Mouse (Mus musculus): ENCODE results near the gene Gad2. TPM values are rescaled to one million over a fixed set of nuclear protein-coding genes. Genes with fewer than 3 reads are reported as not detected.
A peak's percentile ranks its signal among the peaks of the same experiment; 100 is the strongest.

Gene Gad2
- polyA plus RNA-seq, 1 experiment from 2014 or later: 90.6 TPM

DNA sequence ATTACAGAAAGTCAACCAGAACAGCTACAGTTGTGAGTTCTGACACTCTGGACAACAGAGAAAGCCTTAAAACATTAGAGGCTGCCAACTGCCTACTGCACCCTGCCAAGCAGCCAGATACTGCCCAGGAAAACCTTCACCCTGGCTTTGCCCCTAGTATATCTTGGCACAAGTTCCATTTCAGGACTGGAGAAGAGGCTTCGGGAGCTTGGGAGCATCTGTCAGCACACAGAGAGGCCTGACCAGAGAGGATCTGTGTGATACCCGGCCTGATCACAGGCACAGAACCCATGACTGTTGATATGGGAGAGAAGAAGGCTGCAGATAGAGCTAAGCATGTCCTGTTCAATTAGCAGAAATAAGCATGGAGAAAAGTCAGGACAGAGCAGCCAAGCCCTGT lies 48.4 kb downstream of the Gad2 start:
- H3K4me3 ChIP-seq (replicated peaks): no peak overlapping the region
- H3K9me3 ChIP-seq: no peaks in the 10 kb centered on the region
- no peaks in the 10 kb centered on the region for H3K27me3 ChIP-seq
- H3K36me3 ChIP-seq: peaks cover 12% of the 10 kb centered on the region; the same call in 1 of the 2 replicates
- no peak overlapping the region for H3K9ac ChIP-seq (replicated peaks)
- WGBS: 86% methylated on average over 2 of the region's 2 CpGs
- H3K4me1 ChIP-seq (replicated peaks): no peaks in the 10 kb centered on the region
- no peak overlapping the region for H3K27ac ChIP-seq
- ATAC-seq: 0 out of 2 replicates have a peak, but pooled peaks have one; percentile 27
- no peak overlapping the region for H3K4me2 ChIP-seq (replicated peaks)

GRCm38 (mm10) chr2:22671348-22671747 lies 49.3 kb downstream of the Gad2 start:
- Histone ChIP-seq H3K4me2 (replicated peaks) (no peak overlapping the region), H3K9ac (replicated peaks) (no peak overlapping the region), H3K36me3 (peaks cover 12% of the 10 kb centered on the region; the same call in 1 of the 2 replicates), H3K27me3 (no peaks in the 10 kb centered on the region), H3K9me3 (no peaks in the 10 kb centered on the region), H3K4me1 (replicated peaks) (no peaks in the 10 kb centered on the region), H3K4me3 (replicated peaks) (no peak overlapping the region), H3K27ac (no peak overlapping the region)
- 80% methylated on average over 1 of the region's 1 CpGs for WGBS
- no peak for ATAC-seq

DNA sequence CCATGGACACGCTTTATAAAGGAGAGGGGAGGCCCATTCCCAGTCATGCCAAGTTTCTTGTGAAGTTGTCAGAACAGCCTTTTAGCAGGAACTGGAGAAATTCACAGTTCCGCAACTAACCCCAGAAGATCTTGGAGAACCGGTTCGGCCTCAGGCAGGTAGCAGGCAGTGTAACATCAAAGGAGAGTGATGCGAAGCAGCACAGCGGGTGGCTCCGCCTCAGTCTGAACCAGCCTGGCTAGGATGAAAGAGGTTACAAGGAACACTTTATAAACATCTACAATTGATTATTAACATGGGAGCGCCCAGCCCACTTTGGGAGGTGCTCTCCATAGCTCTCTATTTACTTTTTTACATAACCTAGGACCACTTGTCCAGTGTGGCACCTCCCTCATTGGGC lies 55.1 kb downstream of the Gad2 start:
- no peaks in the 10 kb centered on the region for H3K27me3 ChIP-seq

GRCm38 (mm10) chr2:22679944-22680343 lies 57.9 kb downstream of the Gad2 start:
- Histone ChIP-seq H3K4me3 (replicated peaks) (no peak overlapping the region), H3K27ac (no peak overlapping the region), H3K4me1 (replicated peaks) (no peaks in the 10 kb centered on the region; the same call in 1 of the 2 replicates), H3K36me3 (peaks cover 10% of the 10 kb centered on the region; the same call in 1 of the 2 replicates), H3K9ac (replicated peaks) (no peak overlapping the region), H3K27me3 (no peaks in the 10 kb centered on the region), H3K4me2 (replicated peaks) (no peak overlapping the region), H3K9me3 (no peaks in the 10 kb centered on the region)
- ATAC-seq: no peak
- 53% methylated on average over 4 of the region's 4 CpGs for WGBS

More for the DNA sequence above, 55.1 kb downstream of the Gad2 start:
- no peak for ATAC-seq
- H3K9ac ChIP-seq (replicated peaks): no peak overlapping the region
- WGBS: 39% methylated on average over 8 of the region's 8 CpGs
- H3K36me3 ChIP-seq: 0 out of 2 replicates have a peak, but pooled peaks cover 13% of the 10 kb centered on the region
- H3K27ac ChIP-seq: no peak overlapping the region
- H3K4me2 ChIP-seq (replicated peaks): no peak overlapping the region
- H3K9me3 ChIP-seq: no peaks in the 10 kb centered on the region
- no peaks in the 10 kb centered on the region for H3K4me1 ChIP-seq (replicated peaks)
- no peak overlapping the region for H3K4me3 ChIP-seq (replicated peaks)

DNA sequence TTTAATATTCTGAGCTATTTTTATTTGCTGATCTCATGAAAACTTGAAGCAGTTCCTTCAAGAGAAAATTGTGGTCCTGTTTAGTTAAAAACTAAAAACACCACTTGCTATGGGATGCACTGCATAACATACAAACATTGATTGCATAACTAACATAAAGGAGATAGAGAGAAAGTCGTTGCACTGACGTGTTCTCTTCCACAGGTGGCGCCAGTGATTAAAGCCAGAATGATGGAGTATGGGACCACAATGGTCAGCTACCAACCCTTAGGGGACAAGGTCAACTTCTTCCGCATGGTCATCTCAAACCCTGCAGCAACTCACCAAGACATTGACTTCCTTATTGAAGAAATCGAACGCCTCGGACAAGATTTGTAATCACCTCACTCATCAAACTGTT lies 68.0 kb downstream of the Gad2 start:
- Histone ChIP-seq H3K4me3 (replicated peaks) (no peak overlapping the region), H3K9ac (replicated peaks) (no peak overlapping the region), H3K9me3 (no peaks in the 10 kb centered on the region), H3K4me1 (replicated peaks) (no peaks in the 10 kb centered on the region), H3K36me3 (peaks cover 24% of the 10 kb centered on the region), H3K4me2 (replicated peaks) (no peak overlapping the region), H3K27ac (no peak overlapping the region), H3K27me3 (no peaks in the 10 kb centered on the region)
- no peak for ATAC-seq
- WGBS: 83% methylated on average over 7 of the region's 7 CpGs

- Histone ChIP-seq H3K4me1 (replicated peaks) (peaks cover 7% of the 10 kb centered on the region; the same call in 1 of the 2 replicates), H3K36me3 (no peaks in the 10 kb centered on the region), H3K27me3 (no peaks in the 10 kb centered on the region), H3K27ac (peak overlapping the region; percentile 21; the same call in 1 of the 2 replicates), H3K9me3 (no peaks in the 10 kb centered on the region), H3K4me3 (replicated peaks) (no peak overlapping the region), H3K9ac (replicated peaks) (no peak overlapping the region), H3K4me2 (replicated peaks) (no peak overlapping the region)
- ATAC-seq: no peak
- WGBS: 75% methylated on average over 4 of the region's 4 CpGs
These were observed 83.0 kb downstream of the Gad2 start for GRCm38 (mm10) chr2:22704780-22705727.

- Histone ChIP-seq H3K4me1 (replicated peaks) (peaks cover 7% of the 10 kb centered on the region; the same call in 1 of the 2 replicates), H3K9me3 (no peaks in the 10 kb centered on the region), H3K36me3 (no peaks in the 10 kb centered on the region), H3K9ac (replicated peaks) (no peak overlapping the region), H3K4me3 (replicated peaks) (no peak overlapping the region), H3K27ac (no peak overlapping the region), H3K4me2 (replicated peaks) (no peak overlapping the region), H3K27me3 (no peaks in the 10 kb centered on the region)
- WGBS: 66% methylated on average over 3 of the region's 3 CpGs
- ATAC-seq: no peak
These were observed 84.2 kb downstream of the Gad2 start for GRCm38 (mm10) chr2:22706233-22706632.

DNA sequence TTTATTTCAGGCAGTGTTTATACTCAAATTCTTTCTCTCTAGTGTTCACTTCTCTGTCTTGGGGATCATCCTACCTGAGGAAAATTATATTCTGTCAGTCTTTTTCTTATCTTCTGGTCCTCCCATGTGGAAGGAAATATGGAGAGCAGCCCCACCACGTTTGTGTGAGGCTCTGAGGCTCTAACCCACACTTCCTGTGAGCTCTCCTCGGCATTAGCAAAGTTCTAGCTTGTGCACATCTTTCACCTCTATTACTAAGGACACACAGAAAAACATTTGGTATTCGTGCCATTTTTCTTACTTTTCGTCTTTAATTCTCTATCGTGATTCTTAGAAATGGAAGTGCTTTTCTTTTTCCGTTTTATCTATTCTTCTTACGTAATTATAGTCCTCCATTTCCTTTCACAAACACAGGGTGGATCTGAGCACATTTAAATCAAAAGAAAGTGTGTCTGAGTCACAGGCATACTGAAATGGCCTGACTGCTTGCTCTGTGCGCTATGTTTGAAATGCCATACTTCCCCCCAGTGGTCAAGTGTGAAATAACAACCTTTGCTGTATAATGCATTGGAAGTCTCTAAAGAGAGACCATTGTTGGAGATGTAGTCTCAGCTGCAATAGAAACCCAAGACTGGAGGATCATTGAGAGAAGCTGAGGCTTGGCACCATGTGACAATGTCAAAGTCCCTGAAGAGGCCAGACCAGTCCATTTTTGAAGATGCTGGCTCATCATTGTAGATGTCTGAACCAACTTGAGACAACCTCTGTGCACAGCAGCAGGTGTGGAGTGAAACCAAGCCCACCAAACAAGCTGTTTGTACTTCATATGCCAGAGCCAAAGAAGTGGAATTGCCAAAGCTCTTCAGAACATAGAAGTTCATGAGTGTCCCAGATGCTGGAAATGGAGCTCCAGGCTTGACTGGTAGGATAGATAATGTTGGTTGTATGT lies 99.8 kb downstream of the Gad2 start:
- WGBS: 32% methylated on average over 8 of the region's 8 CpGs
- 0 out of 2 replicates have a peak overlapping the region, but pooled peaks have one; percentile 51 for H3K27ac ChIP-seq
- no peak overlapping the region for H3K4me2 ChIP-seq (replicated peaks)
- no peak overlapping the region for H3K4me3 ChIP-seq (replicated peaks)
- H3K36me3 ChIP-seq: no peaks in the 10 kb centered on the region
- peak; percentile 96 for ATAC-seq
- H3K4me1 ChIP-seq (replicated peaks): peaks cover 4% of the 10 kb centered on the region; the same call in 1 of the 2 replicates
- H3K9ac ChIP-seq (replicated peaks): no peak overlapping the region
- no peaks in the 10 kb centered on the region for H3K27me3 ChIP-seq
- H3K9me3 ChIP-seq: no peaks in the 10 kb centered on the region

DNA sequence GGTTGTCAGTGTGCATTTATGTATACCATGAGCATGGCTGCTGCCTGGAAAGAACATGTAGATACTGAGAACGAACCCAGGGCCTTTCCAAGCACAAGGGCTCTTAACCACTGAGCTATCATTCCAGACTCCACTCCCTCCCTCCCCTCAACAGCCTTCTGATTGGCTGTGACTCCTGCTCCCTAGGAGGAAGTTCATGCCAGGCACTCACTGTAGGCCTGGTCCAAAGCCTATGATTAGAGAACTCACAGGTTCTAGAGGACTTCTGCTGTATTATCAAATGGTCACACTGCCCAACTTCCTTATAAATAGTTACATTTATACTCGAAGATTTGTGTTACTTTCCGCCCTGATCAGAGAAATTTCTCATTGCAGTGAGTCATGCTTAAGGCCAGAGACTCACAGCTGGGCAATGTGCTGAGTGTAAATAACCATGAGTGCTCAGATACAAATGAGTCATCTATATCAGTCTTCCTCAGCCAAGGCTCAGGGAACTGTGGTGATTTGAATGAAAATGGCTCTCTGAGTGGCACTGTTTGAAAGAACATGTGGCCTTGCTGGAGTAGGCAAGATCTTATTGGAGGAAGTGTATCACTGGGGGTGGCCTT lies 102.0 kb downstream of the Gad2 start:
- Histone ChIP-seq H3K4me2 (replicated peaks) (no peak overlapping the region), H3K9ac (replicated peaks) (no peak overlapping the region)

GRCm38 (mm10) chr2:22727113-22727512 lies 105.1 kb downstream of the Gad2 start:
- Histone ChIP-seq H3K4me2 (replicated peaks) (no peak overlapping the region), H3K4me1 (replicated peaks) (no peaks in the 10 kb centered on the region), H3K4me3 (replicated peaks) (no peak overlapping the region), H3K27me3 (no peaks in the 10 kb centered on the region), H3K27ac (no peak overlapping the region), H3K9me3 (no peaks in the 10 kb centered on the region), H3K36me3 (no peaks in the 10 kb centered on the region), H3K9ac (replicated peaks) (no peak overlapping the region)
- no peak for ATAC-seq
- 96% methylated on average over 1 of the region's 1 CpGs for WGBS

More for the DNA sequence above, 102.0 kb downstream of the Gad2 start:
- ATAC-seq: no peak
- no peaks in the 10 kb centered on the region for H3K9me3 ChIP-seq
- no peaks in the 10 kb centered on the region for H3K27me3 ChIP-seq
- H3K4me3 ChIP-seq (replicated peaks): no peak overlapping the region
- 79% methylated on average over 3 of the region's 3 CpGs for WGBS
- H3K36me3 ChIP-seq: no peaks in the 10 kb centered on the region
- H3K4me1 ChIP-seq (replicated peaks): peaks cover 4% of the 10 kb centered on the region; the same call in 1 of the 2 replicates
- no peak overlapping the region for H3K27ac ChIP-seq

- Histone ChIP-seq H3K27me3 (no peaks in the 10 kb centered on the region), H3K4me3 (replicated peaks) (no peak overlapping the region), H3K9me3 (no peaks in the 10 kb centered on the region), H3K36me3 (no peaks in the 10 kb centered on the region), H3K4me2 (replicated peaks) (no peak overlapping the region), H3K9ac (replicated peaks) (no peak overlapping the region), H3K27ac (no peak overlapping the region), H3K4me1 (replicated peaks) (no peaks in the 10 kb centered on the region)
- WGBS: 83% methylated on average over 2 of the region's 2 CpGs
- ATAC-seq: no peak
These were observed 114.1 kb downstream of the Gad2 start for GRCm38 (mm10) chr2:22736134-22736533.

Measured in midbrain, embryonic 13.5 days (tissue).